Mouse (Mus musculus): ENCODE measurements around the gene Comt. TPM values are rescaled to one million over a fixed set of nuclear protein-coding genes. Genes with fewer than 3 reads are reported as not detected.
A peak's percentile ranks its signal among the peaks of the same experiment; 100 is the strongest.

Comt gene
- polyA plus RNA-seq, 1 experiment from 2014 or later = 60.3 TPM

DNA sequence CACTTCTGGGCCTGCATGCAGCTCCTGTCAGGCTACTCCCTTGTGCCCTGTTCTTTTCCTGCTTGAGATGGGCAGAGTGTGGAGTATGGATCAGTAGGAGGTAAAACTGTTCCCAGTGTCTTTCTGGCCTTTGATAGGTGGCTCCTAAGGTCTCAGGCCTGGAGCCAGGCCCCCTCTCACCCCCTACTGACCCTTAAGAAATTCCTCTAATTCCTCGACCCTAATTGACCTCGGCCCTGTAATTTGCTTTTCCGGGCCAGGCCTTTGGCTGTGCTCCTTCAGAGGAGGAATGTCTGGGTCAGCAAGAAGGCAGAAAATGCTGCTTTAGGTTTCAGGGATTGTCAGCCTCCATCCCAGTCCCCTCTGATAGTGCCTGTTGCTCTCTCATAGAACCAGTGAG lies 42.9 kb downstream of the Comt start:
- WGBS = 9% methylated on average over 3 of the region's 3 CpGs
- H3K36me3 ChIP-seq = no peaks in the 10 kb centered on the region
- no peak overlapping the region for H3K4me2 ChIP-seq (replicated peaks)
- no peaks in the 10 kb centered on the region for H3K27me3 ChIP-seq
- H3K4me3 ChIP-seq = no peak overlapping the region
- peak overlapping the region; percentile 31; the same call in 1 of the 2 replicates for H3K27ac ChIP-seq
- H3K9me3 ChIP-seq (replicated peaks) = no peaks in the 10 kb centered on the region
- H3K9ac ChIP-seq = no peak overlapping the region
- ATAC-seq (ENCODE audit: low FRiP score) = no peak
- H3K4me1 ChIP-seq = peaks cover 96% of the 10 kb centered on the region

DNA sequence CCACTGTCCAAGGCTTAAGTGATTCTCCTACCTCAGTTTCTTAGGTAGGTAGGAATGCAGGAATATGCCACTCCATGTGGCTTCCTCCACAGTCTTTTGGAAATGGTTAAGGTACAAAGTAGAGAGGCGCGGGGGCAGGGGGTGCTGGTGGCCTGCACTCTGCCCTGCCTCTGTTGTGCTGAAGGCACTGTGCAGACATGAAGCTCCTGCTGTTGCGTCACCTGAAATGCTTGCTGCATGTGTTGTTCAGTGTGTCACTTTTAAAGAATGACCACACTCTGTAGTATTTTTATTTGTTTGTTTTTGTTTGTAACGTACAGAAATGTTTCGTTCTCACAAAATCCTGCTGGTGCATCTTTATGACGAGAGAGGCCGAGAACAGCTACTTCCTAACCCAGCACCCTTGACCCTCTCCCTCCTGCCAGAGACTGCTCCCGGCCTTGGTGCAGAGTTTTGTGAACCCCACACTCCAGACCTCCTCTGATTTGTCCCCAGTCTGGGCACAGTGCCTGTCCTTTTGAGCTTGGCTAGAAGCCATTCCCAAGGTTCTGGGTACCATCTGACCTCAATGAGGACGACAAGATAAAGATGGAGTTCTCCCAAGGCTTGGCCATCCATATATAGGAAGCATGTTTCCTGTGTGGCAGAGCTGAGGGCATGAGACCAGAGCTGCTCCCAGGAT lies 43.5 kb downstream of the Comt start:
- no peak overlapping the region for H3K4me3 ChIP-seq
- 77% methylated on average over 9 of the region's 9 CpGs for WGBS
- ATAC-seq (ENCODE audit: low FRiP score) = no peak
- no peak overlapping the region for H3K4me2 ChIP-seq (replicated peaks)
- peaks cover 95% of the 10 kb centered on the region for H3K4me1 ChIP-seq
- no peaks in the 10 kb centered on the region for H3K9me3 ChIP-seq (replicated peaks)
- H3K9ac ChIP-seq = no peak overlapping the region
- no peaks in the 10 kb centered on the region for H3K27me3 ChIP-seq
- peak overlapping the region; percentile 31; the same call in 1 of the 2 replicates for H3K27ac ChIP-seq
- no peaks in the 10 kb centered on the region for H3K36me3 ChIP-seq

DNA sequence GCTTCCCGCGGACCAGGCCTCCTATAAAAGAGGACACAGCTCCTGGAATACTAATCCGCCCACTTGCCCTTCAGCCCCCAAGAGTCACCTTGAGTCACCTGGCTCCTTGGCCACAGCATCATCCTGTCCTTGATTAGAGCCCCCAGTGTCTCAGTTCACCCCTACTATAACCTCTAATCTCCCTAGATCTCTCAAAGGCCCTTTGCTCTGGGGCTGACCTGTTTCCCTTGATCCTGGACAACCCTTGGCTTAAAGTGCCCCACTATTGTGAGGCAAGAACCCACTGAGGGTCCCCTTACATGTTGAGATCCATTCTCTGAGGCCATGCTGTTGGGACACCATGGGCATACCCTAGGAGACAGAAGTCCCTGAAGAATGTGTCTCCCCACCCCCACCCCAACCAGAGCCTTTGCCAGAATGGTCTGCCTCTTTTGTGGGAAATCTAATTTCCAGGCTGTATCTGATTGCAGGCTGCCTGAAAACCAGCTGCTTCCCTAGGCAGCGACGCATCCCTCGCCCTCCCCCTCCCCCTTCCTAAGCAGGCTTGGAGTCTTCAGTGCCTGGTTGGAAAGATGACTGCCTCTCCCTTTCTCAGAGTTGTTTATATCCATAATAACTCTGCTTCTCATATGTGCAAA lies 44.9 kb downstream of the Comt start:
- no peaks in the 10 kb centered on the region for H3K9me3 ChIP-seq (replicated peaks)
- peak; percentile 54 for ATAC-seq (ENCODE audit: low FRiP score)
- 41% methylated on average over 6 of the region's 6 CpGs for WGBS
- no peaks in the 10 kb centered on the region for H3K27me3 ChIP-seq
- H3K27ac ChIP-seq = peak overlapping the region; percentile 87
- peaks cover 93% of the 10 kb centered on the region for H3K4me1 ChIP-seq
- no peak overlapping the region for H3K4me3 ChIP-seq
- 0 out of 2 replicates have a peak overlapping the region, but pooled peaks have one; percentile 1 for H3K4me2 ChIP-seq (replicated peaks)
- H3K36me3 ChIP-seq = no peaks in the 10 kb centered on the region
- H3K9ac ChIP-seq = no peak overlapping the region

DNA sequence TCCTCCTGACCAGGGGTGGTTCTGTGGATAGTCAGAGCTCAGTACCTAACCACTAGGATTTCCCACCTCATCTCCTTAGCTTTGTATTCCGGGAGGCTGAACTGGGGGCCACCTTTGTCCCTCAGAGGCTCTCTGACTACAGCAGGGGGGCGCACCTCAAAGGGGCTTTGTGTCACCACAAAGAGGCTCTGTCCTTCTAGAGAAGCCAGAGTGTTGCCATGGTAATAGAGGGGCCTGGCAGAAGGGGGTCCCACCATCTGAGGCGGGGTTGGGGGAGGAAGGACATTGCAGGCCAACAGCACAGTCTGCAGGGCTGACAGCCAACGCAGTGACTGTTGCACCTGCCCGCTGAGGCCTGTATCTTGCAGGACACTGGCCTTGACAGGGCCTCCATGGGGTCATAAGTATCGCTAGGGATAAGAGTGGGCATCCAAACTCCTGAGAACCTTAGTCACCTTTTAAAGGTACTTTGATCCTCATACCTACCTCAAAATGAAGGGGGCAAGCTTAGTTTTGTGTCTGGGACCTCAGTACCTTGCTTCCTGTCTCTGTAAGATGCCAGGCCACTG lies 46.1 kb downstream of the Comt start:
- Histone ChIP-seq H3K9me3 (replicated peaks) (no peaks in the 10 kb centered on the region), H3K9ac (no peak overlapping the region; the same call in 1 of the 2 replicates), H3K36me3 (no peaks in the 10 kb centered on the region), H3K27ac (peak overlapping the region; percentile 87), H3K27me3 (no peaks in the 10 kb centered on the region), H3K4me3 (no peak overlapping the region), H3K4me1 (peaks cover 85% of the 10 kb centered on the region), H3K4me2 (replicated peaks) (no peak overlapping the region)
- ATAC-seq (ENCODE audit: low FRiP score) = peak; percentile 77
- WGBS = 18% methylated on average over 6 of the region's 6 CpGs

DNA sequence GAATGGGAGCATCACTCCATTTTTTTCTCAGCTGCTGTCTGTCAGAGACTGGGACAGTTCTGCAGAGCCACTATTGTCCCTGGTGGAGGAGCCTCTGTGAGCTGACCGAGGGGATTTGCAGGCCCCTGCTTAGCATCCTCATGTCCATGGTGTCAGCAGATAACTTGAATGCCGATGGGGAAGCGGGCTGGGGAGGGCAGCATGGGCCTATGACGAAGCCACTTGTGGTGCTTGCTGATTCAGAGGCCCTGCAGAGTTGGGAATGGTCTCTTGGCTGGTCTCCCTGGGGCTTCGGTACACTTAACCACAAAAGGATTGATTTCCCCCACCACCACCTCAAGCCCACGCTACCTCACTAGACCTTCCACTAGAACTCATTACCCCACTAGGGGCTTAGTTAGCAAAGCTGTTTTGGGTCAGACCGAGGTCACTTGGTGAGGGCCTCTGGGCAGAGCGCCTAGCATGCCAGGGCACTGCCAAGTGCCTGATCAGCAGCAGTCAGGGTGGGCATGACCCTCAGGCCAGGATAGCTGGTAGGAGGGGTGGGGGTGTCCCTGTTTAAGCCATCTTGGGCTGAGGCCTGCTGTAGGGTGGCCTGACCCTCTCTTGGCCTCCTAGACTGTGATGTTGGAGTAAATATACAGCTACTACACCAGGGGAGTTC lies 47.2 kb downstream of the Comt start:
- H3K4me2 ChIP-seq (replicated peaks) = no peak overlapping the region
- H3K4me3 ChIP-seq = no peak overlapping the region
- 60% methylated on average over 8 of the region's 8 CpGs for WGBS
- H3K27ac ChIP-seq = peak overlapping the region; percentile 87
- H3K9me3 ChIP-seq (replicated peaks) = no peaks in the 10 kb centered on the region
- peaks cover 74% of the 10 kb centered on the region for H3K4me1 ChIP-seq
- 0 out of 2 replicates have a peak, but pooled peaks have one; percentile 6 for ATAC-seq (ENCODE audit: low FRiP score)
- H3K27me3 ChIP-seq = no peaks in the 10 kb centered on the region
- no peak overlapping the region; the same call in 1 of the 2 replicates for H3K9ac ChIP-seq
- no peaks in the 10 kb centered on the region for H3K36me3 ChIP-seq

DNA sequence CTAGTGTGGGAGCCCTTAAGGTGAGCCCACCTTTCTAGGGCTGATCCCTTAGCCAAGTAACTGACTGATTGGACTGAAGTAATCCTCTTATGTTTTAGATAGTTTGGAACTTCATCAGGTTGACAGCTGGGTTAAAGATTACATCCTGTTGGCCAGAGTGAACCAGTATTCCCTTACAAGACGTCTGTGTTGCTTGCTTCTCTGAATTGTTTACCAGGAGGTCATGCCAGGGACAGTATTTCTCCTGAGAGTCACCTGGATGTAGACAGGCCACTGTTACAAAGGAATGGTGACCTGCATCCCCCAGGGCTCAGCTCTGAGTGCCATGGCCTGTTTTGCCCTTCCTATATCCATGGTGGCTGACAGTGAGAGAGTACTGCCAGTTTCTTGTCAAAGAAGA lies 48.2 kb downstream of the Comt start:
- Histone ChIP-seq H3K9me3 (replicated peaks) (no peaks in the 10 kb centered on the region), H3K4me2 (replicated peaks) (no peak overlapping the region), H3K27ac (no peak overlapping the region), H3K27me3 (no peaks in the 10 kb centered on the region), H3K4me1 (peaks cover 65% of the 10 kb centered on the region), H3K36me3 (0 out of 2 replicates have a peak, but pooled peaks cover 2% of the 10 kb centered on the region), H3K4me3 (no peak overlapping the region), H3K9ac (no peak overlapping the region)
- WGBS = 29% methylated on average over 1 of the region's 1 CpGs
- no peak for ATAC-seq (ENCODE audit: low FRiP score)

DNA sequence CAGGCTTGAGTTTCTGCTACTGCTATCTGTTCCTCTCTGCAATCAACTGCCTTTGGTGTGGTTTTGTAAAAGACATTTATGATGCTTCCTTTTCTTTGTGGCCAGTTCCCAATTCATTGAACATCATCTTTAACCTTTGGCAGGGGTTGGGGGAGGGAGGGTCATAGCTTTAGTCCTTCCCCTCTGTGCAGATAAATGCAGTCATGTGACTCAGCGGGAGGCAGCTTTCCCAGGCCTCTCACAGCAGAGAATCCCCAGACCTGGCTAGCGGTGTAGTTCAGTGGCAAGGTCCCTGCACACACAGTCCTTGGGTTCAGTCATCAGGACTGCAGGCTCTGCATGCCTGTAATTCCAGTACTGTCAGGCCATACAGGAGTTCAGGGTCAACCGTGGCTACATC lies 49.4 kb downstream of the Comt start:
- 21% methylated on average over 3 of the region's 3 CpGs for WGBS
- 0 out of 2 replicates have a peak overlapping the region, but pooled peaks have one; percentile 35 for H3K27ac ChIP-seq

DNA sequence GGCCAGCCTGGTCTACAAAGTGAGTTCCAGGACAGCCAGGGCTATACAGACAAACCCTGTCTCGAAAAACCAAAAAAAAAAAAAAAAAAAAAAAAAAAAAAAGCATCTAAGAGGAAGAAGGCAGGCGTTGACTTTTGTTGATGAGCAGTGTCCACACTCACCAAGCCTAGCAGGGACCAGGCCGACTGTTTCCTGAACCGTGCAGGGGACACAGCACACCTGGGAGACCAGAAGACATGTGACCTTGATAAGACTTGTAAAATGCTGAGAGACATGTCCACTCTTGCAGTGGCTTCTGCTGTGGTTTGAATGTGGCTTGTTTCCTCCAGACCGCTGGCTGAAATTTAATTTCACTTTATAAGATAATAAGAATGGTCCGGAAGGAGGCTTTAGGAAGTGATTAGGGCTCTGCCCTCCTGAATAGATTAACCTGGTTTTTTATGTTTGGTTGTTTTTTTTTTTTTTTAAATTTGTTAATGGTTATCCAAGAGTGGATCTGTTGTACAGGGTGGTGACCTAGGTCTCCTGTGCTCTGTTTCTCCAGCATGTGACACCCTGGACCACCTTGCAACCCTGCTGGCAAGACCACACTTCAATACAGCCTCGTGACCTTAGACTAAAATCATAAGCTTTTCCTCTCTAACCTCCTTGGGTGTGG lies 50.2 kb downstream of the Comt start:
- H3K4me2 ChIP-seq (replicated peaks) = no peak overlapping the region
- no peaks in the 10 kb centered on the region for H3K9me3 ChIP-seq (replicated peaks)
- H3K9ac ChIP-seq = no peak overlapping the region
- no peak for ATAC-seq (ENCODE audit: low FRiP score)
- no peak overlapping the region for H3K27ac ChIP-seq
- no peak overlapping the region for H3K4me3 ChIP-seq
- no peaks in the 10 kb centered on the region for H3K27me3 ChIP-seq
- 80% methylated on average over 7 of the region's 7 CpGs for WGBS
- H3K36me3 ChIP-seq = peaks cover 7% of the 10 kb centered on the region; the same call in 1 of the 2 replicates
- peaks cover 44% of the 10 kb centered on the region for H3K4me1 ChIP-seq

More for the DNA sequence above, 49.4 kb downstream of the Comt start:
- no peaks in the 10 kb centered on the region for H3K27me3 ChIP-seq
- ATAC-seq (ENCODE audit: low FRiP score) = no peak
- H3K9me3 ChIP-seq (replicated peaks) = no peaks in the 10 kb centered on the region
- H3K4me2 ChIP-seq (replicated peaks) = no peak overlapping the region
- no peak overlapping the region for H3K9ac ChIP-seq
- no peak overlapping the region for H3K4me3 ChIP-seq
- peaks cover 3% of the 10 kb centered on the region; the same call in 1 of the 2 replicates for H3K36me3 ChIP-seq
- peaks cover 52% of the 10 kb centered on the region for H3K4me1 ChIP-seq

DNA sequence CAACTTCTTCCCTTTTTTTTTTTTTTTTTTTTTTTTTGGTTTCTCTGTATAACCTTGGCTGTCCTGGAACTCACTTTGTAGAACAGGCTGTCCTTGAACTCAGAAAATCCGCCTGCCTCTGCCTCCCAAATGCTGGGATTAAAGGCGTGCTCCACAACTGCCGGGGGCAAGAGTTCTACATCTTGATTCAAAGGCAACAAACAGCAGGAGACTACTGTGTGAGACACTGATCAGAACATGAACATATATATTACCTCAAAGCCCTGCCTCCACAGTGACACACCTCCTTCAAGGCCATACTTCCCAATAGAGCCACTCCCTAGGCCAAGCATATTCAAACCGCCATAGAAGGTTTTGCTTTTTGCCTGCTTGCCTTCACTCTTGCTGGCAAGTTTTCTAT lies 53.0 kb downstream of the Comt start:
- Histone ChIP-seq H3K9me3 (replicated peaks) (no peaks in the 10 kb centered on the region), H3K4me3 (no peak overlapping the region), H3K4me2 (replicated peaks) (no peak overlapping the region), H3K27me3 (no peaks in the 10 kb centered on the region), H3K9ac (no peak overlapping the region), H3K27ac (no peak overlapping the region), H3K4me1 (peaks cover 16% of the 10 kb centered on the region), H3K36me3 (peaks cover 12% of the 10 kb centered on the region; the same call in 1 of the 2 replicates)
- no peak for ATAC-seq (ENCODE audit: low FRiP score)
- 94% methylated on average over 4 of the region's 4 CpGs for WGBS

DNA sequence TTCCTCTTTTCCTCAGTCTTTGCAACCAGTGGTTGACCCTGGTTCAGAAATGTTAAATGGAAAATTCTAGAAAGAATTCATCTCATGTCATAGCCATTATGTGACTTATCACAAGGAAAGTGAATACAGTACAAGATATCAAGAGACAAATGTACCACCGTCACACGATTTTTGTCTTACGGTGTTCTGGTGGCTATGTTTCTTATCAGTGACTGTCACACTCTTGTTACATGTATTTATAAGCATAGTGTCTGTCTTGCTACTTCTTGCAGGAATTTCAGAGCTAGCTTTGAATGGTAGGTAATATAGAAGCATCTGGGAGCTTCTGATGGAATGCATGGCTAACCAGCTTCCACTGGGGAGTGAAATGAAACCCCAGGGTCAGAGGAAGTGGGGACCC lies 56.5 kb downstream of the Comt start:
- Histone ChIP-seq H3K4me2 (replicated peaks) (no peak overlapping the region), H3K9me3 (replicated peaks) (no peaks in the 10 kb centered on the region), H3K9ac (no peak overlapping the region), H3K27me3 (no peaks in the 10 kb centered on the region), H3K36me3 (peaks cover 14% of the 10 kb centered on the region; the same call in 1 of the 2 replicates), H3K4me1 (no peaks in the 10 kb centered on the region), H3K27ac (no peak overlapping the region), H3K4me3 (no peak overlapping the region)
- 97% methylated on average over 3 of the region's 3 CpGs for WGBS
- no peak for ATAC-seq (ENCODE audit: low FRiP score)

DNA sequence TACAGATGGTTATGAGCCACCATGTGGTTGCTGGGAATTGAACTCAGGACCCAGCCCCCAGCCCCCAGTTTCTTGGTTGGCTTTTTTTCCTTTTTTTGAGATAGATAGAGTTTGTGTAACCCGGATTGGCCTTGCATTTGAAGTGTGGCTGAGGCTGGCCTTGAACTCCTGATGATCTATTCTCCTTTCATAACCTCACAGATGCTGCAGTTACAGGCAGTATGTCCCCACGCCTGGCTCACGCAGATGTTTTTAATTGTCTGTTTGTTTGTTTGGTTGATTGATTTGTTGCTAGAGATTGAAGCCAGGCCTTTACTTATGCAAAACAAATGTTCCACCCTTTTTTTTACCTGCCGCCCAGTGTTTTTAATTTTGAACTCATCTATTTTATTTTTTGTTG lies 59.8 kb downstream of the Comt start:
- Histone ChIP-seq H3K9ac (no peak overlapping the region), H3K4me1 (no peaks in the 10 kb centered on the region), H3K4me2 (replicated peaks) (no peak overlapping the region), H3K27ac (no peak overlapping the region), H3K36me3 (peaks cover 15% of the 10 kb centered on the region), H3K4me3 (no peak overlapping the region), H3K9me3 (replicated peaks) (no peaks in the 10 kb centered on the region), H3K27me3 (no peaks in the 10 kb centered on the region)
- no peak for ATAC-seq (ENCODE audit: low FRiP score)
- WGBS = 86% methylated on average over 4 of the region's 4 CpGs

DNA sequence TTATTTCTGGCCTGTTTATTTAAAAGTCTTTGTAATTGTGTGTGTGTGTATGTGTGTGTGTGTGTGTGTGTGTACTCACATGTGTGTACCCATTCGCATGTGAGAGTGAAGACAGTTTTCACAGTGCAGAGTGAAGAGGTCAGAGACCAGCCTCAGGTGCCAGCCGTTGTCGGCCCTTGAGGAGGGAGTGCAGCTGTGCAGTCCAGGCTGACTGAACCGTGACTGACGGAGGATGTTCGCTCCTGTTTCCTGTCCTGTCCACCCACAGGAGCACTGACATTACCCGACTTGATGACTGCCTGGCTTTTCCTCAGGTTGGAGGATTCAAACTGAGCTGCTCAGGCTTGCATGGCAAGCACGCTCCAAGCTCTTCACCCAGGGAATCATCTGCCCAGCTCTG lies 63.7 kb downstream of the Comt start:
- no peak for ATAC-seq (ENCODE audit: low FRiP score)
- H3K4me2 ChIP-seq (replicated peaks) = no peak overlapping the region
- H3K27me3 ChIP-seq = no peaks in the 10 kb centered on the region
- H3K27ac ChIP-seq = no peak overlapping the region
- 83% methylated on average over 8 of the region's 8 CpGs for WGBS
- no peak overlapping the region for H3K4me3 ChIP-seq
- no peak overlapping the region for H3K9ac ChIP-seq
- no peaks in the 10 kb centered on the region for H3K4me1 ChIP-seq
- H3K36me3 ChIP-seq = peaks cover 7% of the 10 kb centered on the region
- H3K9me3 ChIP-seq (replicated peaks) = no peaks in the 10 kb centered on the region

Data from hindbrain, embryonic 12.5 days (tissue).